Mouse (Mus musculus) kidney, adult 9 months (tissue): ENCODE data around the gene Slc5a2.

Experiments used
- DNase-seq: peaks from one replicate; pipeline ENCODE4 v3.0.0; 2022

Slc5a2 gene

DNA sequence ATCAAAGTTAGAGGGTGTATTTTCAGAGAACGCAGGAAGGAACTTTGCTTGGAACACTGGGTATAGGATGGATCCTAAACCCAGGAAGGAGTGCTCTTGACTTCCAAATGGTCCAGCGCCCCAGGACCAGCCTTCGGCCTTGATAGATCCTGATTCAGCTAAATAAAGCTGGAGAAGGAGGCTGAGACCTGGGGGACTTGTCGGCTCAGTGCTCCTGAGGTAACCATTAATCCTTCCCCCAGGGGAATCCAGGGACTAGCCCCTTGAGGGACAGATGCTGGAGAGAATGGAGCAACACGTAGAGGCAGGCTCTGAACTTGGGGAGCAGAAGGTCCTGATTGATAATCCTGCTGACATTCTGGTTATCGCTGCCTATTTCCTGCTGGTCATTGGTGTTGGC lies at the start of gene Slc5a2:
Gene Slc5a2 (plus strand): TSS at position 247 of the 400 bp plus-strand sequence.
- DNase-seq = peak; percentile 68

DNA sequence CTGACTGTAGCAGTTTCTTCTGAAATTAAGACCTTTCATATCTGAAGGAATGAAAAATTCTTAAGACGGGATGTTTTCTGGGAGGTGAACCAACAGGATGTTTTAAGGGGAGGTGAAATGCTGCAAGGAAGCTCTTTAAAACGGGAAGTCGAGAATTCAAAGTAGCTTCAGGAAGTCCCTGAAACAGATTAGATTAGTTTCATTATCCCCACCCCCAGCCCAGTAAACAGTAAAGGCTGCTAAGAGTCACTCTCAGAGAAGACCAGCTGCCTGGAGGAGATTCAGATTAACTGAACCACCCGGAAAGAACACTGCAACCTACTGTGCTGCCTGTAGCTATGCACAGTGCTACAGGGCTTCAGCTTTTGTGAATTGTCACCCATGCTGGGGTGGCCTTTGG lies 45.5 kb upstream of the Slc5a2 start:
- DNase-seq = no peak

DNA sequence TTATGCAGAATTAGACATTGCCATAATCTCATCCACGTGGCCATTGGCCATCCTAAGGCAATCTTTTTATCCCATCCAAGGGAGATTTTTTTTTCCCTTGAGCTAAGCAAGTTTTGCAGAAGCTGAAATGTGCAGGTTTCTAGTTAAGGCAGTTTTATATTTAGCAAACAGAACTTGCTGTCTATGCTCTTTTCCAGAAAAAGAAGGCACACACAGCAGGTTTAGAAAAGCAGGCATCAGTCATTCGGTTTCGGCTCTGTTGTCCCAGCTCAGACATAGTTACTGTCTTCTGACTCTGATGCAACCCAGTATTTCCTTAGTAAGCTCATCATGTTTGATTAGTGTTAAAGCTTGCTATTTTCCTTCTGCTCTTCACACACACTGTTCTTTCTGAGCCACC lies 44.5 kb upstream of the Slc5a2 start:
- DNase-seq = peak; percentile 58

DNA sequence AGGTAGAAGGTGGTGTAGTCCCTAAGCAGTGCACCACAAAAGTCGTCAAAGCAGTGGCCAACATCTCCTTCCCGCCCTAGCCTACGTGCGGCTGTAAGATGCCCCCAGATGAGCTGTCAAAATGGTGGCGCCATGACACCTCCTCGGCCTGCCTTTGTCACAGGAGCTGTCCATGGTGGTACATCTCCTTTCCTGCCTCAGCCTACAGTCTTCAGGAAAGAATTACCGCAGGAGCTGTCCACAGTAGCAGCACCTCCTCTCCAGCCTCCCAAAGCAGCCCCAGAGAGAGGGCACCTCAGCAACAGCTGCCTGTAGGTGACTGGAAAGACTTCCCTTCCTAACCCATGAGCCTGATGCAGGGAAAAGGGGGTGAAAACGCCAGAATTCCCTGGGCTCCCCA lies 33.7 kb upstream of the Slc5a2 start:
- no peak for DNase-seq

DNA sequence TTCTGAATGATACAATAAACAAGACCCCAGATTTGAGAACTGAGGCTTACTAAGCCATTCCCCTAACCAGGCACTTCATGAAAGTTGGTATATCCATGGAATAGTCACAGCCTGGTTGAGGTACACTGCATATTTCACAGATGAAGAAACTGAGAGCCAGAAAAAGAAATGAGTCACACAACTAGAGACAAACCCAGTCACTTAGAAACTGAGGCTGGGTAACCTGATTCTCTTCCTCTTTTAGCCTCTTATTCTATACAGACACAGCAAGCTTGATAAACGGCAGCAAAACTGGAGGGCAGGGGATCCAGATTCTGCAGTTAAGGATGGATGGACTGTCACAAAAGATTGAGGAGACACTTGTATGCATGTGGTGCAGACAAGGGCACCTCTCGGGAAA lies 30.7 kb upstream of the Slc5a2 start:
- DNase-seq = no peak

DNA sequence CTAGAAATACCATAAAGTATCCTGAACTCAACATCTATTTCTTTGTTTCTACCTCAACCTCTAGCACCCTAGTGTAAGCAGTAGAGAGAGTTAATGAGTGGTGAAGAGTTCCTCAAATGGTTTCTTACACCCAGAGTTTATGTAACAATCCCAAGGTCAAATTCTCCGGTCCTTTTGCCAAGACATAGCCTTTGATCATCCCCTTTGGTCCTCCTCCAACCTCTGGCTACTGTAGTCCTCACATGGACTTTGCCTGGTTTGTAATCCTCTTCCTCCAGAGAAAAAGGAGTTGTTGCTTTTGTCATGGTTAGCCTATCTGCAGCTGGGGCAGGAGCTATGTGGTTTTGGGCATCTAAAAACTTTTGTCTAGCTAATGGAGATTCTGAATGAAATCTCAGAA lies 30.0 kb upstream of the Slc5a2 start:
- peak; percentile 96 for DNase-seq

DNA sequence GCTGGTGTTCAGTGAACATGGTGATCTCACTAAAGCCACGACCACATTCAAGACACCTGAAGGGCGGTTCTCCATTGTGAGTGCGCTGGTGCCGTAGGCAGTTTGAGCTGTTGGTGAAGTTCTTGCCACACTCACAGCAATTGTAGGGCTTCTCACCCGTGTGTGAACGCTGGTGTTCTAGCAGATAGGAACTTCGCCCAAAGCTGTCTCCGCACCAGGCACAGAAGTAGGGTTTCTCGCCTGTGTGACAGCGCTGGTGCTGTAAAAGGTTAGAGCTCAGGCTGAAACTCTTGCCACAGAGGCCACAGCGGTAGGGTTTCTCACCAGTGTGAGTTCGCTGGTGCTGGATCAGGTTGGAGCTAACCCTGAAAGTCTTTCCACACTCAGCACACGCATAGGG lies 29.0 kb upstream of the Slc5a2 start:
- DNase-seq = no peak

DNA sequence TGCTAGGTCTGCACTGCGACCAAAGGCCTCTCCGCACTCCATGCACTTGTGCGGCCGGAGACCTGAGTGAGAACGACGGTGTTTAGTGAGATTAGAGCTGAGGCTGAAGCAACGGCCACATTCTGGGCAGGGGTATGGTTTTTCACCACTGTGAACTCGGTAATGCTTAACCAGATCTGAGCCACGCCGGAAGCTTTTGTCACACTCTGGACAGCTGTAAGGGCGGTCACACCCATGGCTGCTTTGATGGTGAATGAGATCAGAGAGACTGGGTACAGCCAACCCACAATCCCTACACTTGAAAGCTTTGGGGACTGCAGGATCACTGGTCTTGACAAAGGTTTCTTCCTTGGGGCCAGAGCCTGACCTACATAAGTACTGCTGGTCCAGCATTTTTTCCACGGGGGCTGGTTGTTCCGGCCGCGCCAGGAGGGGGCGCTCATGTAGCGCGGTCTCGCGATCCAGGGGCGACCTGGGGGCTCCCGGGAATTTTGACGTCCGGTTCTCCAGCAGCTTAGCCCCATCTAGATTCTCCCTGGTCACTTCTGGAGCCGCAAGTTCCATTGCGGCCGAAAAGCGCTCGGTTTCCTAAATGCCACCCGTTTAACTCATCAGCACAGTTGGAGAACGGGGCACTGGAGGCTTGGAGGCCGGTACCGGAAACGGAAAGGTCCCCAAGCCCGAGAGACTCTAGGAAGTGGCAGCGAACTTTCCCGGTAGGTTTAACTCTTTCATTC lies 28.4 kb upstream of the Slc5a2 start, which contains the start of gene Armc5:
Gene Armc5 (plus strand): TSS at position 487 of the 737 bp plus-strand sequence.
- DNase-seq = peak; percentile 93

DNA sequence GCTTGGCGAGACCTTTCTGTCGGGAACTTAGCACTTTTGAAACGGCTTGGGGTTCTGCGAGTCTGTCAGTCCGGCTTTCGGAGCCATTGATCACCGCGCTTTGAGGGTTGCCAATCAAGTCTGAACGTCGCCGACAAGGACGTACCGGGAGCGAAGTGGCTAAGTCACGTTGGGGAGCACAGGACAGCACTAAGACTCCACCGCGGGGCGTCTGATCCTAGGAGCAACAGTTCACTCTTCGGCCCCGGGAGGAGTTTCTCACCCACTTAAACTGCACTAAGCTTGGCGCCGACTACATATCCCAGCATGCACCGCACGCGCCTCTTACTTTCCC lies 27.9 kb upstream of the Slc5a2 start:
- DNase-seq = no peak

DNA sequence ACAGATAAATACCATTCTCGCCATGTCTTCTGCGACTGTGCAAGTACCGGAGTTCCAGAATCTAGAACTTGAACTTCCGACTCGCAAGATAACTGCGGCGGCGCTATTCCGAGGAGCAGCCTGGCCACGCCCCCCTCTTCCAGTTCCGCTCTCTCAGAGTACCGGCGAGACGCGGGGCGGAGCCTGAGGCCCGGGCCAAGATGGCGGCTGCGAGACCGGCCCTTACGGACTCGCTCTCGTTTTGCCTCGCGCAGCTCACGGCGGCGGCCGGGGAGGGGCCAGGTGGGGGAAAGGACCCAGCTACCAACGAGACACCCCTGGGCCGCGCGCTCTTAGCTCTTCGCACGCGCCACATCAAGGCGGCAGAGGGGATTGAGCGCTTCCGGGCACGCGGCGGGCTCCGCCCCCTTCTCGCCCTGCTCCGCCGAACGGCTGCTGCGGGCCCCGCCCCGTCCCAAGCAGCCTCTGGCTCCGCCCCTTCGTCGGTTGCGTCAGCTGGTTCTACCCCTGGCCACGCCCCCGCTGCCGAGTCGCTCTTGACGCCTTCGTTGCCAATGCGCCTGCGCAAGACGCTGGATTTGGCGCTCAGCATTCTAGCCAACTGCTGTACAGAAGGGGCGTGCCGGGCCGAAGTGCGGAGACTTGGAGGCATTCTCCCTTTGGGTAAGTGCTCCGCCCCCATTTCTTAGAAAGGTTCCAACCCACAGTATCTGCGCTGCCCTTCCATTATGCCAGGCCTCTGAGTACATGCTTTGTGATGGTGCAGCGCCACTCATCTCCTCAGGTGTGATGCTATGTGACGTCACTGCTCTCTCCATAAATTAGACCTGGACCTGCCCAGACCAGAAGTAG lies 27.3 kb upstream of the Slc5a2 start, which contains the start of gene 9130023H24Rik:
Gene 9130023H24Rik (minus strand): TSS at position 105 of the 852 bp plus-strand sequence.
- peak; percentile 99 for DNase-seq

GRCm38 (mm10) chr7:128238991-128239390 lies 26.5 kb upstream of the Slc5a2 start:
- DNase-seq = peak; percentile 67

DNA sequence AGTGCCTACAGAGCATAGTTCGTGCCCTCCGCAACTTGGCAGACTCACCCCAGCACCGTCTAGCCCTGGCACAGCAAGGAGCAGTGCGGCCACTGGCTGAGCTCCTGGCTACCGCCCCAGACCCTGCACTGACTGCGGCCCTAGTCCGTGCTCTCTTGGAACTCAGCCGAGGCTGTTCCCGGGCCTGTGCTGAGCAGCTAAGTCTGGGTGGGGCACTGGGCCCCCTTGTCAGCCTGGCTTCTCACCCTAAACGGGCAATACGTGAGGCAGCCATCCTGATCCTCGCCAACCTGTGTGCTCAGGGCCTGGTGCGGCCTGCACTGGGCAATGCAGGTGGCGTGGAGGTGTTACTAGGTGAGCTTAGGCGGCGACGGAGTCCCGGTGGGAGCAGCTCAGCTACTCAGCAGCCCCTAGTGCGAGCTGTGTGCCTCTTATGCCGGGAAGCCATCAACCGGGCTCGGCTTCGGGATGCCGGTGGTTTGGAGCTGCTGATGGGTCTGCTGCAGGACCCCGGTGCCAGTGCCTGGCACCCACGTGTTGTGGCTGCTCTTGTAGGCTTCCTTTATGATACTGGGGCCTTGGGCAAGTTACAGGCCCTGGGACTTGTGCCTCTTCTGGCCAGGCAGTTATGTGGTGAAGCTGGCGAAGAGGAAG lies 25.2 kb upstream of the Slc5a2 start:
- peak; percentile 29 for DNase-seq

DNA sequence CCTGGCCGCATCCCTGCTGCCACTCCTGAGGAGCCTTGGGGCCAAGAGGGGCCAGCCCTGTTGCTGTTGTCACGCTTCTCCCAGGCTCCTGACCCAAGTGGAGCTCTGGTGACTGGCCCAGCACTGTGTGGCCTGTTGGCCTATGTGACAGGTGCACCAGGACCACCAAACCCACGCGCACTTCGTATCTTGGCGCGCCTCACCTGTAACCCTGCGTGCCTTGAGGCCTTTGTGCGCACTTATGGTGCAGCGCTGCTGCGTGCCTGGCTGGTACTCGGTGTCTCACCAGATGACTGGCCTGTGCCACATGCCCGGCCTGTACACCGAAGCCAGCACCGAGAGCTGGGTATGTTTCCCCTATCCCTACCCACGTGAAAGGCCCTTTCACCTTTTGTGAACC lies 23.1 kb upstream of the Slc5a2 start:
- DNase-seq = no peak

DNA sequence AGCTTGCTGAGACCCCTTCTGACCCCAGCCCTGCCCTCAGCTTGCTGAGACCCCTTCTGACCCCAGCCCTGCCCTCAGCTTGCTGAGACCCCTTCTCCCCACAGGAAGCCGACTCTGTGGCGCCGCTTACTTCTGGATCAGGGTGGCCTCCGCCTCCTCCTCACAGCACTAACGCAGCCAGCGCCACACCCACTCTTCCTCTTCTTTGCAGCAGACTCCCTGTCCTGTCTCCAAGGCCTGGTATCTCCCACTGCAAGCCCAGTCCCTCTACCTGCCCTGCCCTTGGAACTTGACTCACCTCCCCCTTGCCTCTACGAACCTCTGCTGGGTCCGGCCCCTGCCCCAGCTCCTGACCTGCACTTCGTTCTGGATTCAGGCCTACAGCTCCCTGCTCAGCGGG lies 21.5 kb upstream of the Slc5a2 start:
- no peak for DNase-seq

- DNase-seq = no peak
Measured at GRCm38 (mm10) chr7:128244410-128245025, 20.9 kb upstream of the Slc5a2 start.

DNA sequence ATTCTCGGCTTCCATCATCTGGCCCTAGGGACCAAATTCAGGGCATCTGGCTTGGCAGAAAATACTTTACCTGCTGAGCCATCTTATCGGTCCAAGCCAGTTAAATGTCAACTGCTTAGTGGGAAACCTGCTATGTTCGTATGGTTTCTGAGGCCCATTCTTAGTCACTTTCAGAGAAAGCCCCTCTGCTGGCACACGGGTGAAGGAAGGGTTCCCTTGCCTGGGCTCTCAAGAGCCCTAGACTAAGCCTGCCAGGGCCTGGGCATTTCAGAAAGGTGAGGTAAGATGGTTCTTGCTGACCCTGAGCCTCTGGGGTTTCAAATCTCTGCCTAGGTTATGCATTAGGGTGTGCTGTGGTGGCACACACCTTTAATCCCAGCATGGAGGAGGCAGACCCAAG lies 19.9 kb upstream of the Slc5a2 start:
- no peak for DNase-seq

DNA sequence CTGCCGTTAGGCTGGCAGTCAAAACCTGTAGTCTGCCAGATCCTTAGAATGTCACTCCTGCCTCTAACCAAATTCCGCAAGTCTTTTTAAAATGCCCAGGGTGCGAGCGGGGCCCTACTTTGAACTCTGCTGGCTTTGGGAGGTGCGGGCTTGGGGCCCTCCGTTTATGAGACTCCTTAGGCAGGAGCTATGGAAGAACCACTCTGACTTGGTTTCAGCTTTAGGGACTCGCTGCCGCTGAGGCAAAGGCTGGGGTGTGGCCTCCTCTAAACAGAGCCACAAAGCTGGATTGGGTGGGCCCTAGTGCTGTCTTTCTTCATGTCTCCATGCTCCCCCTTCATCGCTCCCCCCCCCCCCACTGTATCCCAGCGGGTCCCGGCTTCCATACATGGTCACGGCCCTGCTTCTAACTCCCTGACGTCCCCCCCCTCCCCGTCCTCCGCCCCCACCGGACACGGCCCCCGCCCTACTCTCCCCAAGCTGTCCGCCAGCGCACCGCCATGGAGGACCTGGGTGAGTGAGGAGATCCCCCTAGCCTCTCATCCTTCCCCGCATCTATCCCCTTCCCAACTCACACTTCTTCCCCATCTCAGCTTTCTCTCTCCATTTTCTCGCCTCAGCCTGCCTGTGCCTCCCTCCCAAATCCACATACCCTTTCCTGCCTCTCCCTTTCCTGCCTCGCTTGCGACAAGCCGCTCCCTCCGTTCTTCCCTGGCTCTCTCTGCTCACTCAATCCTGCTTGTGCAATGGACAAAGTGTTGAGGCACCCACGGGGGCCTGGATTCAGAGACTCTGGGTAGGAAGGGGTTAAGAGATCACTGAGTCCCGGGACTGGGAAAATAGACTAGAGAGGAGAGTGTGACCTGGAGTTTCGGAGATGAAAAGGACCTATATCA lies 18.7 kb upstream of the Slc5a2 start, which contains the start of gene Tgfb1i1:
Gene Tgfb1i1 (plus strand): TSS at position 317 of the 896 bp plus-strand sequence.
- no peak for DNase-seq

- DNase-seq = peak; percentile 90
Measured at GRCm38 (mm10) chr7:128247443-128247842, 18.0 kb upstream of the Slc5a2 start.

- no peak for DNase-seq
Measured at GRCm38 (mm10) chr7:128248081-128249042, 17.1 kb upstream of the Slc5a2 start.

DNA sequence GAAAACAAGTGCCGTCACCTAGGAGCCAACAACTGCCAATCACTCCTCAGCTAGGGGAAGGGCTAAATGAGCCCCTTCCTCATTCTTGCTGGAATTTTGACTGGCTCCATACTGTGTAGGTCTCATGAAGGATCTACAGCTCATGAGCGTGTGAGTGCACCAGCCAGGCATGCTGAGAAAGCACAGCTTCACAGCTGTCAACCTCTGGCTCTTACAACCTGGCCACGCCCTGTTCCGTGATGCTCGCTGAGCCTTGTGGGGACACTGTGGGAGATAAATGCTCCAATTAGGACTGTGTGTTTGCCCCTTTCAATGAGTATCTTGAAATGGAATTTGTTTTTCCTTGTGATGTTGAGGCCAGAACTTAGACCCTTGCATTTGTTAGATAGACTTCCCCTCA lies 15.5 kb upstream of the Slc5a2 start:
- no peak for DNase-seq

DNA sequence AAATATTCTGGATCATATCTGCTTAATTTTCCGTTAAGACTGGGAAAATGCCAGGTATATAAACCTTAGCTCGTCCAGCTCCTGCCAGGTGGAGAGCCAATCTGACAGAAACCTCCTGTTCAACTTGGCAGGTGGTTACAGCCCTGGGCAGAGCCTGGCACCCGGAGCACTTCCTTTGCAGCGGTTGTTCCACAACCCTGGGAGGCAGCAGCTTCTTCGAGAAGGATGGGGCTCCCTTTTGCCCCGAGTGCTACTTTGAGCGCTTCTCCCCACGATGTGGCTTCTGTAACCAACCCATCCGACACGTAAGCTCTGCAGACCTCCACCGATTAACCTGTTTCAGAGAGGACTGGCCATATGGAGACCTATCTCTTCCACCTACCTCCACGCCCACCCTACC lies 13.5 kb upstream of the Slc5a2 start:
- DNase-seq = no peak
